Mouse (Mus musculus) ovary, postnatal 10 days (tissue): ENCODE measurements around the gene Atn1.

ENCODE experiments used
- DNase-seq: peaks from one replicate; pipeline ENCODE4 v3.0.0; 2022; ENCODE audit warnings: low spot score

Gene Atn1

GRCm38 (mm10) chr6:124740211-124740887, 16.0 kb downstream of the Atn1 start:
- DNase-seq: no peak

- DNase-seq: no peak
These were observed 17.0 kb downstream of the Atn1 start for GRCm38 (mm10) chr6:124739231-124739796.

GRCm38 (mm10) chr6:124738511-124739023, 17.8 kb downstream of the Atn1 start, which contains the start of gene Ptpn6:
Gene Ptpn6, minus strand, starts transcription at chr6:124738714.
- no peak for DNase-seq

- DNase-seq: no peak
These were observed 19.3 kb downstream of the Atn1 start for GRCm38 (mm10) chr6:124737040-124737439.

- no peak for DNase-seq
These were observed 21.9 kb downstream of the Atn1 start for GRCm38 (mm10) chr6:124734417-124734816.

GRCm38 (mm10) chr6:124732476-124733370, 23.6 kb downstream of the Atn1 start:
- no peak for DNase-seq

- no peak for DNase-seq
These were observed 25.3 kb downstream of the Atn1 start for GRCm38 (mm10) chr6:124731038-124731437.

- no peak for DNase-seq
These were observed 26.2 kb downstream of the Atn1 start for GRCm38 (mm10) chr6:124729850-124730705.

GRCm38 (mm10) chr6:124728621-124729020, 27.7 kb downstream of the Atn1 start:
- DNase-seq: no peak

- no peak for DNase-seq
These were observed 31.9 kb downstream of the Atn1 start for GRCm38 (mm10) chr6:124724472-124724871.

- DNase-seq: no peak
These were observed 32.8 kb downstream of the Atn1 start for GRCm38 (mm10) chr6:124723541-124723940.

- DNase-seq: no peak
These were observed 33.3 kb downstream of the Atn1 start for GRCm38 (mm10) chr6:124722876-124723473.

GRCm38 (mm10) chr6:124720904-124721303, 35.4 kb downstream of the Atn1 start:
- no peak for DNase-seq

- no peak for DNase-seq
These were observed 36.9 kb downstream of the Atn1 start for GRCm38 (mm10) chr6:124719354-124719978.

- DNase-seq: no peak
These were observed 37.6 kb downstream of the Atn1 start for GRCm38 (mm10) chr6:124718703-124719102.

GRCm38 (mm10) chr6:124717968-124718367, 38.4 kb downstream of the Atn1 start:
- DNase-seq: no peak

- no peak for DNase-seq
These were observed 39.3 kb downstream of the Atn1 start for GRCm38 (mm10) chr6:124716864-124717490.

GRCm38 (mm10) chr6:124712918-124713317, 43.4 kb downstream of the Atn1 start:
- DNase-seq: no peak

- peak; percentile 89 for DNase-seq
These were observed 44.2 kb downstream of the Atn1 start, which contains the start of the genes Emg1 and Phb2 for GRCm38 (mm10) chr6:124711824-124712782. Gene Emg1, minus strand, starts transcription at chr6:124712178. Gene Phb2, plus strand, starts transcription at chr6:124712336.
